Mouse (Mus musculus) neural tube, embryonic 14.5 days (tissue): ENCODE measurements around the gene Ppp2r2d. TPM values are rescaled to one million over a fixed set of nuclear protein-coding genes. Genes with fewer than 3 reads are reported as not detected.

Experiments used
- polyA plus RNA-seq: library from polyadenylated mRNA; unstranded; fragments of >200 nt; fragmentation: Nextera tagmentation; extraction: Ambion mirVana; gene quantifications from 2 replicates; pipeline ENCODE4 v1.2.1, GENCODE M21; 2014

Ppp2r2d gene
- polyA plus RNA-seq, 1 experiment from 2014 or later: 108 TPM

Other genes starting within 250 kb of the Ppp2r2d start
- gene Mapk1ip1, start 194 bp downstream of the Ppp2r2d start, polyA plus RNA-seq: 39.2 and 47.8 TPM in 2 replicates
- gene Bnip3, start 63.4 kb downstream of the Ppp2r2d start, polyA plus RNA-seq: 126 and 143 TPM in 2 replicates
- gene Jakmip3, start 94.7 kb downstream of the Ppp2r2d start, polyA plus RNA-seq: 10.1 and 15.0 TPM in 2 replicates
- 256 TPM in 2 replicates for gene Dpysl4, start 239.9 kb downstream of the Ppp2r2d start, polyA plus RNA-seq